Mouse (Mus musculus): Measurements from ENCODE around the gene Tma7.

DNA sequence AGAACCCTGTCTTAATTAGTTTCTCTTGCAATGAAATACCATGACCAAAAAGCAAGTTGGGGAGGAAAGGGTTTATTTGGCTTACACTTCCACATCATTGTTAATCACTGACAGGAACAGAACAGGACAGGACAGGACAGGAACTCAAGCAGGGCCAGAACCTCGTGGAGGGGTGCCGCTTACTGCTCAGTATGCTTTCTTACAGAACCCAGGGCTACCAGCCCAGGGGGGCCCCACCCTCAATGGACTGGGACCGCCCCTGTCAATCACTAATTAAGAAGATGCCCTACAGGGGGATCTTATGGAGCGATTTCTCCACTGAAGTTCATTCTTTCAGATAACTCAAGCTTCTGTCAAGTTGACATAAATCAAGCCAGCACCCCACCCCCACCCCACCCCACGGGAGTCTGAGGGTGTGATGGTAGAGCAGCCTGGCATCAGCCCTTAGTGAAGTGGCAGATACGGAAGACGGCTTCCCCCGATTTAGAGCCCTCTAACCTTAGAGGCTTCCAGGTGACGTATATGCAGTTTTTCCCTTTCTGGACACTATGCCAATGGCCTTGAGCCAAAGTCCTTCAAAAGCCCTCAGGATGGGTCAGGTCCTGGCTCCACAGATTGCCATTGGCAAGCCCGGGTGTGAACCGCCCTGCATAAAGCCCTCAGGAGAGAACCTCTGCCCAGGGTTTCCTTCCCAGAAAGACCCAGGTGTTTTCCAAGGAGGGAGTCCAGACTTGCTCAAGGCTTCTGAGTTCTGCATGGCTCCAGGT, 11.6 kb upstream of the Tma7 start:
- TF ChIP-seq GATA1 (IDR thresholded peaks at IDR 0.05; ENCODE audit: borderline replicate concordance, low read length) (no peak), FLI1 (IDR thresholded peaks at IDR 0.05; ENCODE audit: low read length) (no peak)
